Mouse (Mus musculus): ENCODE measurements around the gene Plekhg1. TPM values are rescaled to one million over a fixed set of nuclear protein-coding genes. Genes with fewer than 3 reads are reported as not detected.

Plekhg1 gene
- total and polyA plus RNA-seq, 3 experiments = 0.60 to 0.97 (median 0.68) TPM

GRCm38 (mm10) chr10:3858437-3858836 lies 118.3 kb downstream of the Plekhg1 start:
- dilution Hi-C loops (cut with MboI; ENCODE audit: extremely low pct_ligation_motif_present, extremely low pct_unique_long_range_greater_than_20kb, low sequenced_read_pairs) (no loop called here), in situ Hi-C loops (cut with MboI; ENCODE audit: low pct_ligation_motif_present, low pct_unique_long_range_greater_than_20kb, low sequenced_read_pairs) (no loop called here)

GRCm38 (mm10) chr10:3858961-3859714 lies 119.0 kb downstream of the Plekhg1 start:
- TF ChIP-seq CHD2 (IDR thresholded peaks at IDR 0.05; ENCODE audit: low read length) (no peak), MAFK (IDR thresholded peaks at IDR 0.05; ENCODE audit: insufficient replicate concordance, low read length) (no peak), UBTF (IDR thresholded peaks at IDR 0.05; ENCODE audit: low read depth, low read length) (no peak), IRF4 (IDR thresholded peaks at IDR 0.05; ENCODE audit: low read depth, low read length) (no peak), TBP (conservative IDR thresholded peaks at IDR 0.05; ENCODE audit: low read depth, low read length) (no peak), CTCF (conservative IDR thresholded peaks at IDR 0.05 in 1 of 2, IDR thresholded peaks at IDR 0.05 in 1 of 2; ENCODE audit: low read depth in 2 of 2, low read length in 2 of 2) (no peak), MXI1 (IDR thresholded peaks at IDR 0.05; ENCODE audit: low read depth, low read length) (no peak), MEF2A (IDR thresholded peaks at IDR 0.05; ENCODE audit: borderline replicate concordance, low read depth, low read length) (no peak)
- dilution Hi-C loops (cut with MboI; ENCODE audit: extremely low pct_ligation_motif_present, extremely low pct_unique_long_range_greater_than_20kb, low sequenced_read_pairs) = no loop called here
- H3K79me2 ChIP-seq (replicated peaks; ENCODE audit: control insufficient read depth, extremely low read depth, insufficient read depth, poor library complexity, severe bottlenecking) = no peaks in the 10 kb centered on the region
- H3K4me1 ChIP-seq (ENCODE audit: control insufficient read depth in 1 of 2, insufficient read depth in 2 of 2) = peaks cover 0 to 5% of the 10 kb centered on the region in 2 experiments; a peak in 1 of 4 replicates
- no peak for DNase-seq (ENCODE audit: extremely low read depth)
- no peak overlapping the region for H3K27ac ChIP-seq (ENCODE audit: insufficient read depth, low read depth)
- H3K36me3 ChIP-seq (replicated peaks in 1 of 2; ENCODE audit: control insufficient read depth in 1 of 2, insufficient read depth in 1 of 2, low read length in 1 of 2) = no peaks in the 10 kb centered on the region
- H3K9ac ChIP-seq (ENCODE audit: insufficient read depth, low read depth) = no peak overlapping the region
- no peak overlapping the region for H3K4me3 ChIP-seq (replicated peaks in 1 of 3; ENCODE audit: low read depth in 2 of 3, low read length in 2 of 3, poor library complexity in 1 of 3)
- H3K4me2 ChIP-seq (ENCODE audit: insufficient read depth, low read depth, poor library complexity, severe bottlenecking) = no peak overlapping the region
- in situ Hi-C loops (cut with MboI; ENCODE audit: low pct_ligation_motif_present, low pct_unique_long_range_greater_than_20kb, low sequenced_read_pairs) = no loop called here
- no peaks in the 10 kb centered on the region for H3K27me3 ChIP-seq (replicated peaks)
- H3K9me3 ChIP-seq (replicated peaks; ENCODE audit: low read length) = no peaks in the 10 kb centered on the region

More at GRCm38 (mm10) chr10:3858437-3858836, 118.3 kb downstream of the Plekhg1 start:
- DNase-seq (ENCODE audit: extremely low read depth) = no peak
- TF ChIP-seq RAD21 (IDR thresholded peaks at IDR 0.05; ENCODE audit: low read depth, low read length) (no peak), NRF1 (IDR thresholded peaks at IDR 0.05; ENCODE audit: low read depth, low read length) (no peak), KAT2A (IDR thresholded peaks at IDR 0.05; ENCODE audit: insufficient replicate concordance, low read length) (no peak)
- Histone ChIP-seq H3K27ac (ENCODE audit: insufficient read depth, low read depth) (no peak overlapping the region), H3K9me3 (replicated peaks; ENCODE audit: low read length) (no peaks in the 10 kb centered on the region), H3K79me2 (replicated peaks; ENCODE audit: control insufficient read depth, extremely low read depth, insufficient read depth, poor library complexity, severe bottlenecking) (no peaks in the 10 kb centered on the region), H3K4me1 (ENCODE audit: control insufficient read depth in 1 of 2, insufficient read depth in 2 of 2) (peaks cover 0 to 2% of the 10 kb centered on the region in 2 experiments; a peak in 1 of 4 replicates), H3K27me3 (replicated peaks) (no peaks in the 10 kb centered on the region), H3K9ac (ENCODE audit: insufficient read depth, low read depth) (no peak overlapping the region), H3K4me2 (ENCODE audit: insufficient read depth, low read depth, poor library complexity, severe bottlenecking) (no peak overlapping the region), H3K36me3 (replicated peaks in 1 of 2; ENCODE audit: control insufficient read depth in 1 of 2, insufficient read depth in 1 of 2, low read length in 1 of 2) (no peaks in the 10 kb centered on the region), H3K4me3 (replicated peaks in 1 of 3; ENCODE audit: low read depth in 2 of 3, low read length in 2 of 3, poor library complexity in 1 of 3) (no peak overlapping the region)
